ENCODE assay signal across 12 mouse cellular contexts in genomic region chr7:51339841-51340540, GRCm38 (mm10).
DNase-seq lines count a peak whose midpoint lies in the region; ATAC-seq lines count a peak whose summit lies in the region.
"Had no signal": no experiment of that assay in that cellular context is flagged by ENCODE, and none has a peak within 500 bp of the region (broad histone marks: within the 10 kb centered on the region; RNA-seq: fewer than 3 reads in every experiment).

No protein-coding gene starts in this region.

- WGBS in forebrain, embryonic 14.5 days = 74% methylated on average over 7 of the region's 7 CpGs
- WGBS in forebrain, embryonic 15.5 days = 70% methylated on average over 7 of the region's 7 CpGs
- WGBS in hindbrain, embryonic 15.5 days = 48% methylated on average over 7 of the region's 7 CpGs
- WGBS in neural tube, embryonic 15.5 days = 50% methylated on average over 7 of the region's 7 CpGs
- WGBS in liver, embryonic 11.5 days = 74% methylated on average over 7 of the region's 7 CpGs

- no peak overlapping the region for H3K4me3 ChIP-seq in forebrain, embryonic 14.5 days (ENCODE audit: low read depth, low read length)
- no peak overlapping the region for H3K4me3 ChIP-seq in forebrain, embryonic 15.5 days
- H3K4me3 ChIP-seq in hindbrain, embryonic 15.5 days = no peak overlapping the region
- no peak overlapping the region for H3K4me3 ChIP-seq in neural tube, embryonic 15.5 days (replicated peaks)
- H3K4me3 ChIP-seq in liver, embryonic 11.5 days (ENCODE audit: low read depth, low read length) = no peak overlapping the region
- H3K4me3 ChIP-seq: heart, embryonic 10.5 days; left cerebral cortex, adult 2 months had no signal

- peak; percentile 28 for DNase-seq in forebrain, embryonic 14.5 days (ENCODE audit: low spot score)
- DNase-seq in layer of hippocampus, postnatal 14 days (ENCODE audit: low spot score in 2 of 2) = peak; percentile 6 to 18
- no peak for DNase-seq in layer of hippocampus, adult 11-12 months (ENCODE audit: low spot score)
- DNase-seq in liver, embryonic 11.5 days (ENCODE audit: low spot score) = no peak
- DNase-seq in left cerebral cortex, adult 9 months (ENCODE audit: low spot score in 2 of 2) = no peak
- DNase-seq: liver; spleen, adult 18-20 months had no signal

- H3K9me3 ChIP-seq in forebrain, embryonic 14.5 days (replicated peaks; ENCODE audit: control insufficient read depth, low read length) = no peaks in the 10 kb centered on the region
- H3K9me3 ChIP-seq in forebrain, embryonic 15.5 days = no peaks in the 10 kb centered on the region
- H3K9me3 ChIP-seq in hindbrain, embryonic 15.5 days = no peaks in the 10 kb centered on the region
- H3K9me3 ChIP-seq in neural tube, embryonic 15.5 days (replicated peaks) = no peaks in the 10 kb centered on the region
- H3K9me3 ChIP-seq in liver, embryonic 11.5 days (ENCODE audit: control insufficient read depth, low read length) = no peaks in the 10 kb centered on the region
- H3K9me3 ChIP-seq: heart, embryonic 10.5 days had no signal

- H3K9ac ChIP-seq in forebrain, embryonic 14.5 days (ENCODE audit: low read length) = no peak overlapping the region
- no peak overlapping the region for H3K9ac ChIP-seq in forebrain, embryonic 15.5 days (replicated peaks)
- H3K9ac ChIP-seq in hindbrain, embryonic 15.5 days = no peak overlapping the region
- no peak overlapping the region for H3K9ac ChIP-seq in neural tube, embryonic 15.5 days (replicated peaks)
- no peak overlapping the region for H3K9ac ChIP-seq in liver, embryonic 11.5 days (ENCODE audit: low read depth, low read length)

- H3K4me1 ChIP-seq in forebrain, embryonic 14.5 days (ENCODE audit: control insufficient read depth, insufficient read depth, low read length) = no peaks in the 10 kb centered on the region
- no peaks in the 10 kb centered on the region for H3K4me1 ChIP-seq in forebrain, embryonic 15.5 days
- no peaks in the 10 kb centered on the region for H3K4me1 ChIP-seq in hindbrain, embryonic 15.5 days (replicated peaks)
- peaks cover 4% of the 10 kb centered on the region; the same call in 1 of the 2 replicates for H3K4me1 ChIP-seq in neural tube, embryonic 15.5 days
- no peaks in the 10 kb centered on the region for H3K4me1 ChIP-seq in liver, embryonic 11.5 days (replicated peaks; ENCODE audit: control insufficient read depth, insufficient read depth, low read length)
- H3K4me1 ChIP-seq: heart, embryonic 10.5 days had no signal

- no peaks in the 10 kb centered on the region for H3K27me3 ChIP-seq in forebrain, embryonic 14.5 days (replicated peaks; ENCODE audit: control insufficient read depth, insufficient read depth, low read length)
- no peaks in the 10 kb centered on the region for H3K27me3 ChIP-seq in forebrain, embryonic 15.5 days
- H3K27me3 ChIP-seq in hindbrain, embryonic 15.5 days = no peaks in the 10 kb centered on the region
- H3K27me3 ChIP-seq in neural tube, embryonic 15.5 days (replicated peaks) = no peaks in the 10 kb centered on the region
- H3K27me3 ChIP-seq in liver, embryonic 11.5 days (replicated peaks; ENCODE audit: control insufficient read depth, insufficient read depth, low read length) = no peaks in the 10 kb centered on the region

- no peak overlapping the region for H3K27ac ChIP-seq in forebrain, embryonic 14.5 days (ENCODE audit: low read depth, low read length)
- no peak overlapping the region for H3K27ac ChIP-seq in forebrain, embryonic 15.5 days (replicated peaks)
- no peak overlapping the region for H3K27ac ChIP-seq in hindbrain, embryonic 15.5 days (replicated peaks)
- H3K27ac ChIP-seq in neural tube, embryonic 15.5 days (replicated peaks) = no peak overlapping the region
- H3K27ac ChIP-seq in liver, embryonic 11.5 days (ENCODE audit: low read depth, low read length) = no peak overlapping the region
- H3K27ac ChIP-seq: heart, embryonic 10.5 days; left cerebral cortex, adult 2 months had no signal

- H3K36me3 ChIP-seq in forebrain, embryonic 14.5 days (ENCODE audit: control insufficient read depth, insufficient read depth, low read length) = no peaks in the 10 kb centered on the region
- no peaks in the 10 kb centered on the region for H3K36me3 ChIP-seq in forebrain, embryonic 15.5 days
- no peaks in the 10 kb centered on the region for H3K36me3 ChIP-seq in hindbrain, embryonic 15.5 days
- no peaks in the 10 kb centered on the region for H3K36me3 ChIP-seq in neural tube, embryonic 15.5 days
- no peaks in the 10 kb centered on the region for H3K36me3 ChIP-seq in liver, embryonic 11.5 days (ENCODE audit: control insufficient read depth, insufficient read depth, low read length)
- H3K36me3 ChIP-seq: heart, embryonic 10.5 days had no signal

- no peak overlapping the region for H3K4me2 ChIP-seq in forebrain, embryonic 14.5 days (ENCODE audit: low read length)
- no peak overlapping the region for H3K4me2 ChIP-seq in forebrain, embryonic 15.5 days (replicated peaks)
- no peak overlapping the region for H3K4me2 ChIP-seq in hindbrain, embryonic 15.5 days
- no peak overlapping the region for H3K4me2 ChIP-seq in neural tube, embryonic 15.5 days
- H3K4me2 ChIP-seq in liver, embryonic 11.5 days = no peak overlapping the region

- no peak for ATAC-seq in forebrain, embryonic 14.5 days
- ATAC-seq in forebrain, embryonic 15.5 days (replicated peaks) = no peak
- peak; percentile 48 for ATAC-seq in hindbrain, embryonic 15.5 days (ENCODE audit: low FRiP score, low read depth)
- ATAC-seq in neural tube, embryonic 15.5 days (ENCODE audit: low FRiP score) = peak; percentile 72
- ATAC-seq in liver, embryonic 11.5 days (replicated peaks; ENCODE audit: low FRiP score) = no peak

Comparison
In these comparisons a context has a peak if more than half of its experiments do, and no peak if none do; other contexts are left out.
1. DNase-seq: peak in forebrain, embryonic 14.5 days (single experiment) and layer of hippocampus, postnatal 14 days (2 of 2); none in layer of hippocampus, adult 11-12 months (single experiment), liver, embryonic 11.5 days (single experiment) and left cerebral cortex, adult 9 months (0 of 2).
2. ATAC-seq: peak in hindbrain, embryonic 15.5 days (single experiment) and neural tube, embryonic 15.5 days (single experiment); none in forebrain, embryonic 14.5 days (single experiment), forebrain, embryonic 15.5 days (single experiment) and liver, embryonic 11.5 days (single experiment).